Mouse (Mus musculus): ENCODE measurements around the gene Armh4.

Gene Armh4

DNA sequence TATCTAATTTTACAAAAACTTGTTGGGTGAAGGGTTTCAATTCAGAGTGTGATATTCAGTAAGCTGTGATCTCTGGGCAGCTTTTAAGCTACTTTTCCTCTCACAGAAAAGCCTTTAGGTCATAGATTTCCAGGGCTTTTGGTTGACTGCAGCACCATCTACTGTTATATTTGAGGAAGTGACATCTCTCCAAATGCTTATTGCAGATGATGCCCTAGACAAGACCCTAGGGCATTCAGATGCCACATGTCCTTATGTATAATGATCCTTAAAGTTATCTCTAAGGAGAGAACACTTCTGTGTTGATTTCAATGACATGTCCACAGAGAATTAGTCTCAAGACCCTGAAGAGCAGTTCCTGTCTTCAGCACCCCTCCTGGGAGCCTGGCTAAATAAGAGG is 49.2 kb downstream of the Armh4 start:
- in situ Hi-C loops (cut with MboI, MseI): no loop called here

DNA sequence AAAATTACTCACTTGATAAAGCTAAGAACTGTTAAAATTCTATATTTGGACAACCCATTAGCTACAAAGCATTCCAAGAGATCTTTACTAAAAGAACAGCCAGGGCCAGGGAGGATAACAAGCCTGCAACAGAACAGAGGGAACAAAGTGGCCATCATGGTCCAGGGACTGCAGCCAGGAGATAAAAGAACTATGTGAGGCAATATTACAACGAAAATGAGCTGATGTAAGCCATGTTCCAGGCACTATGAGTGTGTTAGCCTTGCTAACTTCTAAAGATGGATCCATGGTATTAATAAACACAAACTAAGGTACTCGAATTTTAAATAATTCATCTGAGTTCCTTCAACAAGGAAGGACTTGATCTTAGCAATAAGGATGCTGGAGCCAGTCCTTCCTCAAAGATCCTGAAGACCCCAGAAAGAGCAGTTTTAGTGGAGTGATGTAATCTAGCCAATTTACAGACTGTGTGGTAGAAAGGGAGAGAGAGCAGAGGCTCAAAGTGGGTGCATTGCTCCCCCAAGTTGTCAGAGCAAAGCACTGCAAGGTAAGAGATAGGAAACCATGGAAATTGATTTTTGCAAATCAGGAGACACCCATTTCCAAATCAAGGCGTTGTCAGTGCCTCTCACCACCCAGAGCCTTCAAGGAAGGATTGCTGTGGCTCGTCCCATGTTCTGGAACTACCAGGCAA is 59.7 kb downstream of the Armh4 start:
- in situ Hi-C loops (cut with MboI, MseI): loop anchor here (10.0 kb wide), 1 partner anchor 1171 kb away; the partner anchor contains the start of gene Klhl33

DNA sequence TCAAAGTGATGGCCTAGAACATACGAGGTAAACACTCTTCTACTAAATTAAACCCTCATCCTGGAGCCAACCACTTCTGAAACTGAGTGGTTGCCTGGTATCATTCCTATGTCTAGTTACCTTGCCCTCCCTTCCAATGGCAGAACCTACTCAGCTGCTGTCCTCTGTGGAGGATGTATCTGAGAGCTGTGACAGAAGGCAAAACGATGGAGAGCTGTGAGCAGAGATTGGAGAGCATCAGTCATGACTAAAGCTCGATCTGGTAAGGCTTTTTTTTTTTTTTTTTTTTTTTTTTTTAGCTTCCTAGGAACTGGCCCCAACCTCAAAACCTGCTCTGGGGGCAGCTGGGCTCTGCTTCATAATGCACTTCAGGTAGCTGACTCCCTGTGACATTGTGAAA is 60.4 kb downstream of the Armh4 start:
- in situ Hi-C loops (cut with MboI, MseI): loop anchor here (10.0 kb wide), 1 partner anchor 1172 kb away; the partner anchor contains the start of gene Klhl33

DNA sequence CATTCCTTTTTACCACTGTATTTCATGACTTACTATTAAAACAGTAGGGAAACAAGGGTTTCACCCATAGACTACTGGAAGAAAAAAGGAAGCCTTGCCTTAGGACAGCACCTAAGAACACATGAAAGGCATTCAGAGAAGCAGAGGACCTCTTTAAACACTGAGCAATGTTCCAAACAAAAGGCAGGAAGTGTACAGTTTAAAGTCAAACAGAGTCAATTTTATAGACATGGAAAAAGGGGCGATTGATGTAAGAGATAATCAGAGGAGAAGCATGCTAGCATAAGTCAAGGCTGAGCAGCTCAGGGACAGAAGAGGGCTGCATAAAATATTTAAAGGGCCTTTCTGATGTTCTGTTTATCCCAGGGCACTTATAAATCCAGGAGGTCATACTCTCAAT is 61.9 kb downstream of the Armh4 start:
- in situ Hi-C loops (cut with MboI, MseI): loop anchor here (10.0 kb wide), 1 partner anchor 1174 kb away; the partner anchor contains the start of gene Klhl33

DNA sequence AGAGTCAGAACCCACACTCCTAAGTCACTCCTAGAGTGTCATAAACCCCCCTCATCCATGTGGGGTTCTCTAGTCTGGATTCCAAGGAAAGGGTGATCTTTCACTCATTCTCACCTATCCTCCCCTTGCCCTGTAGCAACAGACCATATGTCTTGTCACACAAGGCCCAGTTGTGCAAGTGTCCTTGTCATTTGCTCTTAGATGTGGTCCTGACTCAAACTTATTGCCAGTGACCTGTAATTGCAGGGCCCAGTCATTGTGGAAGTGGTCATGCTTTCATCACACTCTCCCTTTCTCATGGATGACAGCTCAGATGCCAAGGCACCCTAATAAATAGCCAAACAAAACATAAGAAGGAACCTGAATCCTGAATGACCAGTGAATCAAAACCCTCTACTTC is 63.5 kb downstream of the Armh4 start:
- in situ Hi-C loops (cut with MboI, MseI): loop anchor here (10.0 kb wide), 1 partner anchor 1175 kb away; the partner anchor contains the start of gene Klhl33

DNA sequence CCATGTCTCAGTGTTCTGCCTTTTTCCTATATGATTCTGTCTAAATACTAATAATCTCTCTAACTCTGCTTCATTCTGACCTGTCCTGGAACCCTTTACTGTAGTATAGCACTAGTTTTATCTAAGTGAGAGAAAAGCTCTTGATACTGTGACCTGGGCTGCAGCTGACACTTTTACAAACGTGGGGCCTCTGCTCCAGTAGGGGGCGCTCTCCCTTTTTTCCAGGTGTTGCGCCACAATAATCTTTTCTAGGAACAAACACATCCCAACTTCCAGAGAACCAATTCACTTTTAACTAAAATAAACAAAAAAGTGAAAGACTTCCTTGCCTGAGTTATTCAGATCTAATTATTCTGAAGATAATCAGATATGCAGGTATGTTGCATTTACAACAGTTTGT is 72.2 kb downstream of the Armh4 start:
- in situ Hi-C loops (cut with MboI, MseI): no loop called here

DNA sequence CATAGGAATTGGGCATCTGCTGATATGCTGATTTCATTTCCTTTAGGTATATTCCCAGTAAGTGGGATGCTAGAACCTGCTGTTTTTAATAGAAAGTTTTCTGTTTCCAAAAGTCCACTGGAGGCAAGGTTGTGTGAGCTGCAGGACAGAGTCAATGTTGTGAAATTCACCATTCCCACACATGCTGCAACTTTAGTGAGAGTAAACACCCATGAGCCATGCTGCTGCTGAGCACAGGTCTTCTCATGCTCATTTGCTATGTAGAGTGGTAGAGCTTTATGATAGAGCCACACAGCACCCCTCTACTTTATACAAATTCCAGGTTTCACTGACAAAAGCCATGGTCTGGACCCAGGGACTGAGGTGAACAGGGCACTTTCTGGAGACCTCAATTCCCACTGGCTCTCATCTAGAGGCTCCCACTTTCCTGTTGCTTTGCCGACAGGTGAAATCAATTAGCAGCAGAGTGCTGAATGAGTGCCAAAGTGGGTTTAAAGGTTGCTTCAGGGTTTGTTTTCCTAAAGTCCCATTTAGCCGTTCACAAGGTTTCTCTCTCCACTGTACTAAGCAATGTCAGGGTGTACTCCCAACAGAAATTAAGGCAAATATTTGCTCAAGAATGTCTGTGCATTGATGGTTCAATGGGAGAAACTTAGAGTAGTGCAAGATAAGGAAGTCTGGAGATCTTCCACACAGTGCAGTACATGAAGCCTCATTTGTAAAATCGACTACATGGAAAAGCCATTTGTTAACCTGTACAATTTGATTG is 79.6 kb downstream of the Armh4 start:
- in situ Hi-C loops (cut with MboI, MseI): no loop called here

DNA sequence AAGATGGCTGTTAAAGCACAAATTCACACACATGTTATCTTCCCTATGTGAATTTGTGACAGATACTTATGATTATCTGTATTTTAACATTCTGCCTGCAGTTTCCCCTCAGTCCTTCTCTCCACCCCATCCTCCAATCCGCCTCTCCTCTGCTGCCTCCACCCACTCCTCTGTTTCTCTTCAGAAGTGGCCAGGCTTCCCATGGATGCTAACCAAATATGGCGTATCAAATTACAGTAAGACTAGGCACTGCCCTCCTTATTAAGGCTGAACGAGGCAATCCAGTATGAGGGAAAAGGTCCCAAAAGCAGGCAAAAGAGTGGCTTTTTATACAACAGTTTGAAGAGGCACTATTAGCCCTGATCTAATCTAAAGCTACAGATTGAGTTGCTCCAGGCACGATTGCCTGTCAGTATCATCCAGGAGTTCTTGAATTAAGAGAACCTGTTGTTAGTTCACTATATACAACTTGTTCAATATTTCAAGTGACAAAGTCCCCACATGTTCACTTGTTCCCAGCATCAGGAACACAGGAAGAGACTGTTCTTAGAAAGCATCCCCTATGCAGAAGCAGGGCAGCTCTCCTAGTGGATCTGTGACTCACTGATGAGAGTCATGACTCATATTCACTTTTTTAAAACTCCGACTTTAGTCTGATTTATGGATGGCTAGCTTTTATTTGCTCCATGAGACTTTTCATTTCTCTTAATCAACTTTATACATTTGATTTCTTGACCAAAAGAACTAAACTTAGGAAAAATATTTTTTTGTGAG is 103.5 kb downstream of the Armh4 start:
- in situ Hi-C loops (cut with MboI, MseI): no loop called here

DNA sequence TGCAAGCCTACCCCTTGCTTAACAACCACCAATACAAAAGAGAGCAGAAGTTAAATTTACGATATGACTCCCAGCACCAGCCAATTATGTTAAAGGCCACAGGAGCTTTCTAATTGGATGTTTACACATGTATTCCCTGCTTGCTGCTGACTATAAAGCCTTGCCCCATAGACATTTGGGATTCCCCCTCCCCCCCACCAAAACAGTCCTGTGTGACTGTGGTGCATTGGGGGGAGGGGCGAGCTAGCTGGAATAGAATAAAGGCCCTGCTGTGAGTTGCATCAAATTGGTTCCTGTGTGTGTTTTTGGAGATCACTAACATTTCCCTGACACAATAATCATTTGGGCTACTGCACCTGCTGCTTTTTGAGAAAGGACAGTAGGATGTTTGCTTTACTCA is 106.6 kb downstream of the Armh4 start:
- in situ Hi-C loops (cut with MboI, MseI): no loop called here

DNA sequence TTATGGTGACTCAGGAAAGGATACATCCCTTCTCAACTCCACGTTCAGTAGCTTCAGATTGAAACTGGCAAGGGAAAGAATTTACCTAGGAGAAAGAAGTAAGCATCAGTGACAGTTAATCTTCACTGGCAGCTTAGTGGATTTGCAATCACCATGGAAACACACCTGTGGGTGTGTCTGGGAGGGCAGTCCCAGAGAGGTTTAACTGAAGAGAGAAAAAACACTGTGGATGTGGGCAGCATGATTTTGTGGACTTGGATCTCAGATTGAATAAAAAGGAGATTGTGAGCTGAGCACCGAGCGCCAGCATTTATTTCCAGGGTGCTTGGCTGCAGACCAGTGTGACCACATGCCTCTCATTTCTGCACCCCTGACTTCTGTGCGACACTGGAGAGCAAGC is 122.7 kb downstream of the Armh4 start:
- in situ Hi-C loops (cut with MboI, MseI): no loop called here

DNA sequence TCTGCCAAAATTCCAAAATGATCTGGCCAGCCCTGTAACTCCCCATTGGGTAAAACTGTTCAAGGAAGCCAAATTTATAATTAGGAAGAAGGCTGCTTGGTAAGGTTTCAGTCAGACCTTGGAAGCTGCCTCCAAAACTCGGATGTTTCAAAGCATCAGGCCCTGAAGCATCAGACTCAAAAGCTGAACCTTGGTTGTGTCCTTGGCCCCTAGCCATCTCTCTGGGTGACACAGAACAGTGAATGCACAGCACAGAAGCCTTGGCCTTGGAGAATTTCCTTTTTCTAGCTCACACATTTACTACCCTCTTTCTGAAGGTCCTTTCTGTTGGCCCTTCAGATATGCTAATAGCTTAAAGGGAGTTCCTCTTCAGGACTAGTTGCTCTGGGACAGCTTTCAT is 134.0 kb downstream of the Armh4 start:
- in situ Hi-C loops (cut with MboI, MseI): no loop called here

DNA sequence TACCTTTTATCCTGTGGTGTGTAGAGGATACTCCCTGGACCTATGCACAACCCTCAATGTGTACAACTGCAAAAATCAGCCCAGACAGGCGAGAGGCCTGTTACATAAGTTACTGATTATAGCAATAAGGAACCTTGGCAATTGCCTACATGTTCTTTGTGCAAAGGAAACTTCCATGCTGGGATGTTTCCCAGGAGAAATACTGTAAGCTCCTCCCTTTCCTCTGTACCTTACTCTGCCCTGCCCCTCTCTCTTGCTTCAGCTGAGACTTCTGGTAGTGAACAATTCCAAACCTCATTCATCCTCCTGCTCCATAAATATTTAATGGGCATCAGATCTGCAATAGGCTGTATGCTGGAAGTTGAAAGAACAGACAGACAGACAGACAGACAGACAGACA is 145.8 kb downstream of the Armh4 start:
- in situ Hi-C loops (cut with MboI, MseI): no loop called here

DNA sequence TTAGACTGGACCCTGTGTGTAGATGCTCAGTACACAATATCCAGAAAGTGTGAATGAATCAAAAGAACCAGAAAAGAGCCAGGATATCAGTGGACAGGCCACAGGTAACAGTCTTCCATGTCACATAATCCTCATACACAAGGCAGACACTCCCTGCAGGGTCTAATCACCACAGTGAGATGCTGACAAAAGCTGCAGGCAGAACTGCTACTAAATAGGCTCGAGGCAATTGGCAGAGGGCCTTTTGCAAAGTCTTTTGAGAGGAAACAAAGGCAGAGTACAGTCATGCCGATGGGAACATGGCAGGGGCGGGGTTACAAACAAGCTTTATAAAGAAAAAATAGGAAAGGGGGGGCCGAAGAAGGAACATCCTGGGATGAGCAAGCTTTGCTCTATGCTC is 157.1 kb downstream of the Armh4 start:
- in situ Hi-C loops (cut with MboI, MseI): no loop called here

Measured in T-helper 1 cell (primary cell).